Mouse (Mus musculus) embryo, embryonic 11.5 days (tissue): ENCODE data around the gene Eps8l2.

Experiments
- DNase-seq: peaks from one replicate; pipeline ENCODE4 v3.0.0-alpha.2; 2012; ENCODE audit warnings: low read depth, low spot score

Eps8l2 gene

DNA sequence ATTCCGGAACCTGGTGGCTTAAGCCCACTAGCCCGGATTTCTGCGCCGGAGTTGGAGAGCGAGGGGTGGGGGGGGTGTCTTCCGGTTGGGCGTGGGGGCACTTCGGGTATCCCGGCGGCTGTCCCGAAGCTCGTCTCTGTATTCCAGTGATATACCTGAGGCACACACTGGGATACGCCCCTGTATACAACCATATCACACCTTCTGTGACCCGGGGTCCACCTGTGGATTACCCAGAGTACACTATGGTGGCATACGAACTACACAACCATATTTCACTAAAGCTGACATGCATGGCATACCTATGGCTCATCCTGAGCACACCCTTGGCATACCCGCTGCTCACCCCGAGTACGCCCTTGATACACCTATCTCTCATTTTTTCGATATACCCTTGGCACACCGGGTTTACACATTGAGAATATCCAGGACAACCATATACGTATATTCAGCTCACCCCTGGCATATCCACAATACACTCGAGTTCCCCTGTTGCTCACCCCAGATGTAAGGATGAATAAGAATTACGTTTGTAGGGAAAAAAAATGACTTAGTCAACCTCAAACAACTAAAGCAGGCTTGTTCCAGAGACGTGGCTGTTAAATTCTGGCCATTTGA, 10.2 kb upstream of the Eps8l2 start:
- peak; percentile 13 for DNase-seq

DNA sequence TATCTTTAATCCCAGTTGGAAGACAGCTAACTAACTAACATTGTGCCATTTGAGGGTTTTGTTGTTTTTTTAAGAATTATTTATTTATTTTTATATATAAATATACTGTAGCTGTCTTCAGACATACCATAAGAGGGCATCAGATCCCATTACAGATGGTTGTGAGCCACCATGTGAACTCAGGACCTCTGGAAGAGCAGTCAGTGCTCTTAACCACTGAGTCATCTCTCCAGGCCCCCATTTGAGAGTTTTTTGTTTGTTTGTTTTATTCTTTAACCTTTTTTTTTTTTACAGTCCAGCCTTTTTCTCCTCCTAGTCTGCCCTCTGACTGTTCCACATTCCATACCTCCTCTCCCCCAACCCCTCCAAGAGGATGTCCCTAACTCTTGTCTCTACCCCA, 8.0 kb upstream of the Eps8l2 start:
- no peak for DNase-seq

DNA sequence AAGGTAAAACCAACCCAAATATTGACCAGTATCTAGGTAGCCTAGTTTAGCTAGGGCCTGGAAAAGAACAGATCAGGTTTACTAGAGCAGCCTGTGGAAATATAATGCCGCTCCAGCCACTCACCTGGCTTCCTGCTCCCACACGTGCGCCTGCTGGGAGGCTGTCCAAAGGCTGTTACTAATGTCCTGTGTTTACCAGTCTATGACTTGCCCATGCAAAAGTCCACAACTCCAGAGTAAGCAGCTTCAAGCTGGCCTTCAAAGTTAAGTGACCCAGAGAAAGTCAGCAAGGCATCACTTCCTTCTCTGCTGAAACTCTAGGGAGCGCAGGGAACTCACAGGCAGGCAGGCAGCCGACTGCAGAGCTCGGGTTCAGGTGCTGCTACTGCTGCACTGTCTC, 6.7 kb upstream of the Eps8l2 start:
- DNase-seq = no peak

DNA sequence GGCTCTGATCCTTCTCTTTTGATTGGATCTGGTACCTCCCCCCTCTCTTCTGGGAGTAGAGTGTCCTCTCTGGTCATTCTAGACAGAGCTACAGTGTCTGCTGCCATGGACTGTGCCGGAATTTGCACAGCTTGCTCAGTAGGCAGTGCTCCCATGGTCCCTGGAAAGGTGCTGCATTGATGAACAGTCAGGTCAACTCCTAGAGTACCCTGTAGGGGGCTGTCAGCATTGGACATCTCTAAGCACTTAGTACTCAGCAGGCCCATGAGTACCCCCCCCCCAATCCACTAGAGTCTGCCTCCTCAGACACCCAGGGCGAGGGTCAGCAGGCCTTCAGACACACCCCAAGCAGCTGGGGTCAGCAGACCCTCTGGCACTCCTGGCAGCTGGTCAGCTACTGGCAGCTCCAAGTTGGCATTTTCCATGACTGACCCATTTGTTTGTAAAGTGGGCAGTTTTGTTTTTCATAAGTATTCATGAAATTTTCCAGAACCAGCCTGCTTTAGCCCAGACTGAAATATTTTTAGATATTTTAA, 3.6 kb upstream of the Eps8l2 start:
- DNase-seq = no peak

DNA sequence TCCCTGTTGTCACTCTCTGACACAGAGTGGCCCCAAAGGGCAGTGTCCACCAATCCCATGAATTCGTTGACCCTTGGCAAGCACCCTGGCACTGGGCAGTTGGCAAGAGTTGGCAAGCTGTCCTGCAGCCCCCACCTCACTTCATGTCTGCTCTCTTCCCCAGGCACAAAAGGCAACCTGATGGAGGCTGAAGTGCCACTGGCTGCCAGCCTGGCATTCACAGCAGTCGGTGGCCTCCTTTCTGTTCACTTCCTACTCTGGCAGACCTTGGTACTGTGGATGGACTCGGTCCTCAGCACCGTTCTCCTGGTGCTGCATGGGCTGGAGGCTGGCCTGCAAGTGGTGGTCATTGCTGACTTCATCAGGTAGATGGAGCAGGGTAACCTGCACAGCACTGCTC, 3.0 kb upstream of the Eps8l2 start:
- DNase-seq = no peak

DNA sequence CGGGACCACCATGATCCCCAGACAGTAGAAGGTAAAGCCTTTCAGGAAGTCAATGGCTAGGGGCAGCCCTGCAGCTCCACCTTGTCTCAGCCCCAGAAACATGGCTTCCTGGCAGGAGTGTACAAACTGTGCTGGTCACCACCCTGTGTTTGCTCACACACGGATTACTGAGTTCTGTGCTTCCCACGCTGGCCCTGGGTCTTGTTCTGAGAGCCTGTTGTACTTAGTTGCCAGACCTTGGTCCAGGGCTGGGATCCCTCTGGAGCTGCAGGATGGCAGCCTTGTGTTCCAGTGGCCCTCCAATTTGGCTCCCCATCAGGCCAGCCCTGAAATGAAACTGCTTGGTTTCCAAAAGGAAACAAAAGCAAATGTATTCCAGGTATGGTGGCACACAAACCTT, 2.4 kb upstream of the Eps8l2 start:
- DNase-seq = no peak

DNA sequence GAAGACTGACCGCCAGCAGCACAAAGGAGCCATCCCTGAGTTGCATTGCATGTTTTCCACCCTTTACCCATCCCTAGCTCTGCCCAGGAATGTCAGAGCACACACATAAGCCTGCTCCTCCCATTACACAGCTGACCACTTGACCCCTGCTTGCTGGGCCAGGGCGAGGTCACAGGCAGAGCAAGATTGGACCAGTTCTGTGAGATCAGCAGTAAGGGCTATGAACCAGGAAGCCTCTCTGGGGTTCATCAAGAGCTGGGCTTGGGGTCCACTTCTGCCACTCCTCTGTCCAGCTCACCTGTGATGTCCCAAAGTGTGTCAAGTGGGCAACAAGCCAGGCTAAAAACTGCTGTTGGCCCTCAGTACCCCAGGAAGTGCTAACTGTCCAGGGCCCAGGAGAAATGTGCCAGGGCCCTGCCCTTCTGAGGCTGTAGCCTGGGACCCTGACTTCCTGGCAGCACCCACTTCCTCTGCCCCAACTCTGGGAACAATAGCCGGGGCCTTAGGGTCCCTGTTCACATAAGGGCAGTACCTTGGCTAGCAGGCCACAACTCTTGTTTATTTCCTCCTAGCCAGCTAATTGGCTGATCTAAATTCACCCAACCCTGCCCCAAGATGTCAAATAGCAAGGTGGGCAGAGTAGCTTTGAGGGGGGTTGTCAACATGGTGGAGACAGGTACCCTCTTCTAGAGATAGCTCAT, 814 bp upstream of the Eps8l2 start:
- no peak for DNase-seq

DNA sequence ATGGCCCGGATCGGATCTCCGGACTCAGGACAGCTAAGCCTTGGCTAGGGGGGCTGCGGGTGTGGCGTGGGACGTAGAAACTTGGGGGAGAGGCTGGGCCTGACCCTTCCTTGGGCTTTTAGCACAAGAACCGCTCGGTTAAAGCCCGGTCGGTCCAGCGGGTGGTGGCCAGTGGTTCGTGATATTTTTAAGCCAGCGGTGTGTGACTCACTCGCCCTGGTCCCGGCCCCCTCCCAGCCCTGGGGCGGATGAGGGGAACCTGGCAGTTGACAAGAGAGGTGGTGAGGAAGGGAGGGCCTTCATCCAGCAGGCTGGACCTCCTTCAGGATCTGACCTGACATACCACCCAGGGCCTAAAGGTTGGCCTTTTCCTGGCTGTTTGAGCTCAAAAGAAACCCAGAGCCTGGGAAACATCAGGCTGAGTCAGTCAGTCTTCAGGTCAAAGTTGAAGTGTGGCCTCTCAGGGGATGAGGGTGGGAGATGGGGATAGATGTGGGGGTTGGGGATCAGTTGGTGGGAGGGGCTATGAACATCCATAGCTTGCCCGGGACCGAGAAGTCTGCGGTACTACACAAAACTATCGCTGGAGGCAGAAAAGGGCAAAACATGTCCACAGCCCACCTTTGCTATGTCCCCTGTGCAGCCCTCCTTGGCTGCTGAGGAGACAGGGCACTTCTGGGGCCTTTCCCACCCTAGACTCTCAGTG, 688 bp downstream of the Eps8l2 start:
- no peak for DNase-seq

DNA sequence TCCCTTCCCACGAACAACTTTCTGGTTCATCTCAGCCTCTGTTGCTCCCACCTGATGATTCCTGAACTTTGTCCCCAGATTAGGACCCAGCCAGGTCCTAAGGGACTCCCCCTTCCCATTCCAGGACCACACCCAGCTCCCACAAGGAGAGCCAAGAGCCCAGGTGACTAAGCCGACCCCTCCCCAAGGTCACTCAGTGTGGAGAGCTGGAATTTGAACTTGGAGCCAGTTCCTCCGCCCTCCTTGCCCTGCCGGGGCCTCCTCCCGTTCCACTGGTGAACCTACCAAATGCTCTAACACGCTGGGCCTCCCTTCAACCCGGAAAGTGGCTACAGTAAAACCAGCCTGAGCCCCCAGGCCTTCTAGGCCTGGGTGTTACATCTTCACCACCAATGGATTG, 1.3 kb downstream of the Eps8l2 start:
- no peak for DNase-seq

DNA sequence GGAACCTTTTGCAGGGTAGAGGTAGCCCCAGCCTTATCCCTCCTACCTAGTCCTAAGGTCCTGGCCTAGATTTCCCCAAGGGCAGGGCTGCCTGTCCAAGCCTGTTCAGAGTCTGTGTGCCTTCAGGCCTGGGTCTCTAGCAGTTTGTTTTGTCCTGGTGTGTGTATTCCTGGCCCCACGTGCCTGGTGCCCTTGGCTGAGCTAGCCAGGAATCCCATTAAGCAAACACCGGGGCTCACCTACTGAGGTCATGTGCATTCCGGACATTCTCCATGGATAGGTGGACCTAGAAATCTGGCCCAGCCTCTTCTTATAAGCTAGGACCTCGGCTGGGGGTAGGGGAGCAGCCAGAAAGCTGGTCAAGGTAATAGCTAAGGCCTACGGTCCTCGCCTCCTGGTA, 1.8 kb downstream of the Eps8l2 start:
- no peak for DNase-seq

DNA sequence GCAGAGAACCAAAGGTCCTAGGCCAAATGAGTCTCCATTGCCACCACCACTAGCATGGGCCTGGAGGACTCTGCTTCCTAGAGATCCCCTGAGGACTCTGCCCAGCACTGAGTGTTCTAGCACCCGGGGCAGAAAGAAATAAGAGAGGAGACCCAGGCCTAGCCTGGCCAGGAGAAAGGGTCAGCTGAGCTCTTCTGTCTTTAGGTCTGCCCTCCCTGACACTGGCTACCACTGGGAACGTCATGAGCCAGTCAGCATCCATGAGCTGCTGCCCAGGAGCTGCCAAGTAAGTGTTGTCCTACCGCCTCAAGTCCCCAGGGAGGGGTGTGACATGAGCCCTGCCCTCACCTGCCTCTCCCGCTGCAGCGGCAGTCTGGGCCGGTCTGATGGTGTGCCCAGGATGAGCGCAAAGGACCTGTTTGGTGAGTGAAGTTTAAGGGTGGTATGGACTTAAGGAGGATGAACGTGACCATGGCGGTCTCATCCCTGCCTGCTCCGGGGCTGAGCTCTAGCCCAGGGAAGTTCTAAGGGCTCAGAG, 3.1 kb downstream of the Eps8l2 start:
- no peak for DNase-seq

DNA sequence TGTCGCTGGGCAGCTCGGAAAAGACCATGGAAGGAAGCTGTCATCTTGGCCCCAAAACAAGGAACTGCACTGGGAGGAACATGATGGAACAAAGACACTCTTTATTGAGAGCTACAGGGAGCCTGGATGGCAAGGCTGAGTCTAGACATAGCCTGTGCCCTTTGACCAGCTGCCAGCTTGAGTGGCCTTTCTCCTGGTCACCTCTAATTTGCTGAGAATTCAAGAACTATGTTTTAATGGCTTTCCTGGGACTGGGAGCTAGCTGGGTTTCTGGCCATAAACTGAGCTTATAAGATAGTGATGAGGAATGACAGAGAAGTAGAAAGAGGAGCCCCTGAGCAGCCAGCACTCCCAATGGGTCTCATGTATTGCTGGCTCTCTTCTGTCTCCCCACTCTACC, 4.5 kb downstream of the Eps8l2 start:
- DNase-seq = no peak

DNA sequence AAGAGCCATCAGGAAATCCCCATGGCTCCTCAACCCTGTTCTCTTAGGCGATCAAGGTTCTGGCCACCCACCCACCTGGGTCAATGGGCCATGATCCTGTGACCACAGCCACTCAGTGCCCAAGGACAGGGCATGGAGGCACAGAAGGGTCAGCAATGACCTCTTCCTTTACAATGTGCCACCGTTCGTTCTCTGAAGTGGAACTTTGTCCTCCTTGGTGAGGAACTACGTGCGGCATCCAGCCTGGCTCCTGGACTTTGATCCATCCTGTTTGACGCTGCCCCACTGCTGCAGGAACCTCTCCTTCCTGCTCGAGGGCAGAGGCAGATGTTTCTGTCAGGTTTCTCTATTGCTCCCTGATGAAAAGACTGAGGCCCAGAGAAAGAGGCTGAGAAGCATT, 5.0 kb downstream of the Eps8l2 start:
- no peak for DNase-seq

DNA sequence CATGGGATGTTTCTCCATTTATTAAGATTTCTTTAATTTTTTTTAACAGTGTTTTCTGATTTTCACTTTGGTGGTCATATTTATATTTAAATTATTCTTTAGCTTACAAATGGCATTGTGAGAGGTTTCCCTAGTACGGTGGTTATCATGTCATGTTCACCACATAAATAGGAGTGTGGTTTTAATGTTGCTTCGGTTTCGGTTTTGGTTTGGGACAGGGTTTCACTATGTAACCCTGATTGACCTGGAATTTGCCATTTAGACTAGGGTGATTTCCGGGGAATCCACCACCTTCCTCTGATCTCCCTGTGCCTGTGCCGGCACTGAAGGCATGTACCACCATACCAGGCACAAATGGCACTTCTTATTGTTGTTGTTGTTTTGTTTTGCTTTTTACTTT, 6.1 kb downstream of the Eps8l2 start:
- DNase-seq = no peak

DNA sequence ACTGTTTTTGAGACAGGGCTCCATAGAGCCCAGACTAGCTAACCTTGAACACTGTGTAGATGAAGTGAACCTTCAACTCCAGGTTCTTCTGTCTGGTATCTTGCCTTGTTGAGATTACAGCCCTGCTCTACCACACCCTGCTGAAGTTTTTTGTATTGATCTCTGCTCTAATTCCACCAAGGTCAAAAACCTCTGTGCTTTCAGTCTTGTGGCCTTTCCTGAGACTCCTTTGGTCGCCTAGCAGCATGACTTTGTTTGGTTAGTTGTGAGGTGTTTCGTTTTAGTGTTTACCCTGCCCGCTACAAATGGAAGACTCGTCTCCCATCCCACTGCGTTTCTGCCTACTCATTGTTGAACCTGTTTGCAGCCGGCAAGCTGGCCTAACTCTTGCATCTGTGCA, 12.4 kb downstream of the Eps8l2 start:
- DNase-seq = no peak

DNA sequence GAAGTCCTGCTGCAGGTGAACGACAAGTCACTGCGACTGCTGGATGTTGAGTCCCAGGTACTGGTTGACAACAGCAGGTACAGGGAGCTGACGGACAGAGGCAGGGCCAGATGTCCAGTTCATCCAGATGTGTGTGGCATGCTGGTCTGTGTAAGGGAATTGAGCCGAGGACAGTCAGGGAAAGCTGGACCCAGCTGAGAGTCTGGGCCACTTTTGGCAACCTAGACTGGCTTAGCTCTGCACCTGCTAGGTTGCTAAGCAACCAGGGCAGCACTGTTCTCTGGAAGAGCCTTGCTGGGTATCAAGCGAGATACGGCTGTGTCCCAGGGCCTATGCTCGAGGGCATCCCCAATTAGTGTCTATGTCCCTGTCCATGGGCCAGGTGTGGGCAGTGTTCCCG, 16.4 kb downstream of the Eps8l2 start:
- DNase-seq = no peak

DNA sequence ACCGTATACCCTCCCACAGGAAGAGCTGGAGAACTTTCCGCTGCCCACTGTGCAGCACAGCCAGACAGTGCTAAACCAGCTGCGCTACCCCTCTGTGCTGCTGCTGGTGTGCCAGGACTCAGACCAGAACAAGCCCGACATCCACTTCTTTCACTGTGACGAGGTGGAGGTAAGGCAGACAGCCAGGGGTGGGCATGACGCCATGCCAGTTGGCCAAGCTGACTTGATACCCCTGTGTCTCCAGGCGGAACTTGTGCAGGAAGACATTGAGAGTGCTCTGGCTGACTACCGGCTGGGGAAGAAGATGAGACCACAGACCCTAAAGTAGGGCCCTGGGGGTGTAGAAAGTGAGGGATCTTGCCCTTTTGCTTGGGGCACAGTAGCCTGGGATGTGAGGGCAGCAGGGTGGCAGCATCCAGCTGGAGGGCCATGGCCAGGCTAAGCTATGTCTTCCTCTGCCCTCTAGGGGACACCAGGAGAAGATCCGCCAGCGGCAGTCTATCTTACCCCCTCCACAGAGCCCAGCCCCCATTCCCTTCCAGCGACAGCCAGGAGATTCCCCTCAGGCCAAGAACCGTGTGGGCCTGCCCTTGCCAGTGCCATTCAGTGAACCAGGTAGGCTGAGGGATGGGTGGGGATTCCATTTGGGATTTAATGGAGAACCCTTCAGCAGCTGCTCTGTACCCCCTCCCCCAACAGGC, 17.1 kb downstream of the Eps8l2 start:
- DNase-seq = no peak

DNA sequence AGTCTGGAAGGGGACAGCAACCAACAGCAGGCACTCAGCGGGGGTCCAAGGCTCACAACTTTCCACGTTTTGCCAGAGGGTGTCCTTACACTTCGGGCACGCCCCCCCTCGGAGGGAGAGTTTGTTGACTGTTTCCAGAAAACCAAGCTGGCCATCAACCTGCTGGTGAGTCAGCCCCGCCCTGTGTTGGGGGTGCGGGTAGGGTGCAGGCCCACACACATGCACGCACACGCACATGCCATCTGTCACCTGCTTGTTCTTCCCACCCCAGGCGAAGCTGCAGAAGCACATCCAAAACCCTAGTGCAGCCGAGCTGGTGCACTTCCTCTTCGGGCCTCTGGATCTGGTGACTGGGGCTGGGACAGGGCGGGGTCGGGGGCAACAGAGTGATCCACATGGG, 18.3 kb downstream of the Eps8l2 start:
- no peak for DNase-seq

DNA sequence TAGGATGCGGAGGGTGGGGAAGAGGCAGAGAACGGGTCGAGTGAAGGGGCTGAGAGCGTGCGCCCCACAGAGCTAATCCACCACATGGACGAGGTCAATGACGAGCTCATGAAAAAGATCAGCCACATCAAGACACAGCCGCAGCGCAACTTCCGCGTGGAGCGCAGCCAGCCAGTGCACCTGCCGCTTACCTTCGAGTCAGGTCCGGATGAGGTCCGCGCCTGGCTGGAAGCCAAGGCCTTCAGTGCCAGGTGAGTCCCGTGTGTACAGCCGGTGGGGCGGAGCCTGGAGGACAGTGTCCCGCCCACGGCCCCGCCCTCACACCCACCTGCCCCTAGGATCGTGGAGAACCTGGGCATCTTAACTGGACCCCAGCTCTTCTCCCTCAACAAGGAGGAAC, 22.8 kb downstream of the Eps8l2 start:
- no peak for DNase-seq

DNA sequence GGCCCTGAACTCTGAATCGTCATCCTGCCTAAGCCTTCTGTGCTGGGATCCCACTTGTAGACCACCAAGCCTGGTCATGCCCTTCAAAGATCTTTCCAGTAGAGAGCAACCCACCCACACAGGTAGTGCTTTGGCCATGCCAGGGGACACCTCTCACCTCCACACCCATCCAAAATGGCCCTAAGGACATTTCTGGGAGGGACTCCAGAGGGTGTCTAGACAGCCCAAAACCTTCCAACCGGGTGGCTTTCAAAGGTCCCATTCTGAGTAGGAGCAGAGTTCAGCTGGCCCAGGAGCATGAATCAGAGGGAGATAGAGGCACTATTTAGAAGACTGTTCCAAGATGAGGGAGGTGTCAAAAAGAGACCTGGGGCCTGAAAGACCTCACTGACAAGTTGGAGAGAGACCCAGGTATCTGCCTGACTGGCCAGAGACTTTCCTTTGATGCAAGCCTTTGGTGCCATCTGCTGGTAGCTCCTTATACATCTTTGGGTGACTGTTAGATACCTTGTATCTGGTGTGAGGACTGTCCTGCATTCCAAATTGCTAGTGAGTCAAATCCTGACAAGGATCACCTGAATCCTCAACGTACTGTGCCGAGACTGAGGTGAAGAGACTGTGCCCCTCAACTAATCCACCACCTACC, 24.5 kb downstream of the Eps8l2 start:
- DNase-seq = peak; percentile 52

DNA sequence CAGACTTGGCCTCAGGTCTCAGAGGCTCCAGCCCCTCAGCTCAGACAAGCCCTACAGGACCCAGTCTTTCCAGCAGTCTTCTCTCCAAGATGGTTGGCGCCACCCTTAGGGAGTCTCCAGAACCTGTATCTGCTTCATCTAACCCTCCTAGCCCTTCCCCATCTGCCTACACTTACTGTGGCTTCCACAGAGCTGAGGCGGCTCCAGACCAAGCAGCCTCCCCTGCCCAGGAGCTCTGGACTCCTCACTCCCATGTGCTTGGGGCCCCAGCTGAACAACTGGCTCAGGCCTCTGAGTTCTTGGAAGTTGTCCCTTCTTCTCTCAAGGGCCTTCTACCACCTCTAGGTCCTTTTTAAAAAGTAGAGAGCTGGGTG, 25.1 kb downstream of the Eps8l2 start:
- no peak for DNase-seq
